Mouse (Mus musculus) liver, embryonic 14.5 days (tissue): ENCODE measurements around the gene Zfp39.

ENCODE experiments used
- CTCF ChIP-seq: IDR thresholded peaks from 2 replicates; pipeline ENCODE4 v1.5.1; 2016; ENCODE audit warnings: antibody characterized with exemption, low read depth, control low read depth
- EP300 ChIP-seq: IDR thresholded peaks from 2 replicates; pipeline ENCODE4 v1.6.1; 2016; ENCODE audit warnings: antibody characterized with exemption, low read depth

- no peak for TF ChIP-seq CTCF
- no peak for TF ChIP-seq EP300
These were observed 18.4 kb upstream of the Zfp39 start for GRCm38 (mm10) chr11:58922420-58922819.
